Mouse (Mus musculus) splenic B cell, adult 2 months (primary cell): Measurements from ENCODE around the gene Sdc4.

Experiments used
- DNase-seq: peaks from one replicate; pipeline ENCODE4 v3.0.0-alpha.2; 2011; ENCODE audit warnings: low read depth, low spot score
- H3K27me3 ChIP-seq: 2 replicates; pipeline ENCODE4 v1.6.1; 2012; ENCODE audit warnings: mild to moderate bottlenecking, low read length, moderate library complexity, mixed read lengths; ENCODE audit not compliant: control insufficient read depth, poor library complexity, insufficient read depth, severe bottlenecking
- H3K36me3 ChIP-seq: 2 replicates; pipeline ENCODE4 v1.6.1; 2012; ENCODE audit warnings: mild to moderate bottlenecking, low read length, moderate library complexity, mixed read lengths; ENCODE audit not compliant: control insufficient read depth, poor library complexity, insufficient read depth, severe bottlenecking

The Sdc4 gene

DNA sequence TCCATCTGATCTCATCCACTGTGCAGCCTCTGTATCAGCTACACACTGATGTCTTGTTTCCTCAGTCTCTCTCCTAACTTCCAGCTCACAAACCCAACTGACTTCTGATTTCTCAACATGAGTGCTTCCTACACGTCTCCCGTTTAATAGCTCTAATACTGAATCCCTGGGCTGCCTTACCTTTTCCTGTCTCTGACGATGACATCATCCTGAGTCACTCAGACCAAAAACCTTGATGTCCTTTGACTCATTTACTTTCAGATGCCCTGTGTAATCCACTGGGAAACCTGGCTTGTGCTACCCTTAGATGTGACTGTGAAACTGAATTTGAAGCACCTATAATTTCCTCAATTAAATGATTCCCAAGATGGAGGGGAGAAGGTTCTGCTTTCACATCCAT is 60.7 kb downstream of the Sdc4 start:
- no peaks in the 10 kb centered on the region for H3K36me3 ChIP-seq
- no peaks in the 10 kb centered on the region; the same call in 1 of the 2 replicates for H3K27me3 ChIP-seq
- no peak for DNase-seq

DNA sequence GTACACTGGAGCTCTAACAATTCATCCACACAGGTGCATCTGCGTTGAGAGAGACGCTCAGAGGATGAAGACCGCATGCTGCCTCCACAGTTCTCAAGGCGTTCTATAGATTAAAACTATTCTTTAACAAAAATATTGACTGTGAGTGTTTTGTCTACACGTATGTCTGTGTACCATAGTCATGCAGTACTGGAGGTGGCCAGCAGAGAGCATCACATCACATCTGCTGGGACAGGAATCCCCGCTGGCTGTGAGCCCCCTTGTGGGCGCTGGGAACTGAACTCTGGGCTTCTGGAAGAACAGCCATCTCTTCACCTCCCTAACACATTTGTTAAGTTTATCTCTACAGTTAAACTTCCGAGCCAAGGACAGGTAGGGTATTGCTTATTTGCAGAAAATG is 62.0 kb downstream of the Sdc4 start:
- no peaks in the 10 kb centered on the region; the same call in 1 of the 2 replicates for H3K27me3 ChIP-seq
- H3K36me3 ChIP-seq: no peaks in the 10 kb centered on the region
- peak; percentile 50 for DNase-seq

DNA sequence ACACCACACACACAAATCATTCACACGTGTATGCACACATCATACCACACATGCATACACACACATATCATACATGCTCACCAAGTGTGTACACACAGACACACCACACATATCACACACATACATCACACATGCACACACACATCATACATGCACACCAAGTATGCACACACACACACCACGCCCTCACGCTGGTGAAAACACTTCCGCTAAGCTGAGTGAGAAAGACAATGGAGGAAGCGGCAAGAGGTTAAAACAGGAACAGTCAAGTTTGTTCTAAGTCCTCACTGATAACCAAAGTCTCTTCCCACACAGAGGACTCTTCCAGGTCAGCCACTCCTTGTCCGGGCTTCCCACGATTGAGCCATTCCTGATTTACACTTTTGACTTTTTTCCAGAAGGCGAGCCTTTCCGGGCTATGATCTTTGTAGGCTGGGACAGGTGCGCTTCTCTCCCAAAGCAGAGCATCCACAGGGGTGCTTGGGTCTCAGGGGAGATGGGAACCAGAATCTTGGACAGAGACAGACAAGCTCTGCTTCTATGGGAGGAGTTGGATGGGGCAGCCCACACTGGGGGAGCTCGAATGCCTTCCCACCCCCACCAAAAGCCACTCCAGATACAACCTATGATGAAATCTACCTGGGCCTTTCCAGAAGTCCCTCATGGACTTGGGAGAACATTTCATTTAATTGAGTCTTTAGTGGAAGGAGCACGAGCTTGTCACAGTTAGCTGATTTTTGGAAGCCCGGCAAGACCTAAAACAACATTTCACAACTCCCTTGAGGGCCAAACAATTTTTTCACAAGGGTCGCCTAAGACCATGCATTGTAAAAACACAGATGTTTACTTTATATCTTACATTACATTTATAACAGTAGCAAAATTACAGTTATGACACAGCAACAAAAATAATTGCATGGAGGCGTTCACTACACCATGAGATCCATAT is 65.9 kb downstream of the Sdc4 start:
- H3K27me3 ChIP-seq: no peaks in the 10 kb centered on the region
- H3K36me3 ChIP-seq: no peaks in the 10 kb centered on the region
- DNase-seq: no peak
